Mouse (Mus musculus) thymus, postnatal 4 days (tissue): ENCODE measurements around the gene Abr.

Experiments used
- DNase-seq: peaks from one replicate; pipeline ENCODE4 v3.0.0; 2021

Gene Abr

DNA sequence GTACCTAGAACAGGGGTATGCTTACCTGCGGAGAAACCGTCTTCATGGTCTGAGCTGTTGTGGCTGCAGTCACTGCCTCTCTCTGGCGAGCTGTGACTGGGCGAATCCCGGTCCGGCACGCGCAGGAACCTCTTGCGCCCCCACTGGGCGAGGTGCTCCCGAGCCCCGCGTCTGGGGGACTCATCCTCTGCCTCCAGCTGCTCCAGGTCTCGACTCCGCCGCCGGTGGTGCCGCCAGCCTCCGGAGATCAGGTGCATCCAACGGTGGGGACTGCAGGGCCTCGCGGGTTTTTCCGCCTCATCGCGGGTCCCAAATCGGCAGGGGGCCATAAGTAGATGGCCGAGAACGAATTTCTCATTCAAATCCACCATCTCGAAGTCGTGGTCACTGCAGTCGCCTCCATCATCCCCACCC lies at the start of gene Abr:
Gene Abr, minus strand, starts transcription at position 163 of the 414 bp plus-strand sequence.
- DNase-seq: peak; percentile 60

DNA sequence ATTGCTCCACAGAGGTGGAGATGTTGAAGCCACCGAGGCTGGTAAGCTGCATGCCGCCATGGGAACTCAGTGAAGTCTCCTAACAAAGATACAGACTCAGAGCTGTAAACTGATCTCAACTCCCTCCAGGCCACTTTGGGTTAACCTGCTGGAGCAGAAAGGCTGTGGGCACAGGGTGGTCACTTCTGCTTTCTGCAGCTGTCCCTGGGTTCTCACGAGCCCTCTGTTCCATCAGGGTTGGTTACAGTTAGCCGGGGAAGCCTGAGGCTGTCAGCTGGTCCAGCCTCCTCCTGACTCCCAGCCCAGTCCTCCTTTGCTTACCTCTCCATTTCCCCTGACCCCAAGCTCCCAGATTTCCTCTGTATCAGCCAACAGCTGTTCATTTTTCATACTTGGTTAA lies 45.7 kb upstream of the Abr start:
- DNase-seq: no peak

DNA sequence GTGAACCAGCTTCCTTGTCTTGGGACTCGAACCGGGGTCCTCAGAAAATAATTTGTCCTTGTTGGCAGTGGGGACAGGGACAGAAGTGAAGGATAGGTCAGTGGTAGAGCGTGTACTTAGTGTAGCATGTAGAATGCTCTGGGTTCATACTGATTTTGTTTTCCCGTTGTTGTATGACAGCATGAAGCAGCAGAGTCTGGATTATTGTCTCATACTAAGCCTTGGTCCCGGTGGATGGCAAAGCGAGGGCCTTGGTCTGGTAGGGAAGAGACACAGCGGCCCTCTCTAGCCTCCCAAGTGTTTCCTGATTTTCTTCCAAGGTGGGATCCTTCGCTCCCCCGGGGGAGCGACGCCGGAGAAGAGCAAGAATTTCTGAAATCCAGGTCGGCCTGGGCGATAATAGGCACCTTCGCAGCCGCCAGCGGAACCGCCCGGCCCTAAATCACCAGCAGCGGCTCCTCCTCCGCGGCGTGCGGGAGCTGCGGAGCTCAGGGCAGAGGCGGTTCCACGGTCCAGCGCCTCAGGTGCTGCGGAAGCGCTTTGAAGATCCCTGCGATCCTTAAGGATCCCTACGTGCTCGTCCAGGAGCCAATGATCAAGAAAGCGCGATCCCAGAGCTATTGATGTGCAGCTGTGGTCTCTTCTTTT lies 44.0 kb upstream of the Abr start:
- DNase-seq: no peak

DNA sequence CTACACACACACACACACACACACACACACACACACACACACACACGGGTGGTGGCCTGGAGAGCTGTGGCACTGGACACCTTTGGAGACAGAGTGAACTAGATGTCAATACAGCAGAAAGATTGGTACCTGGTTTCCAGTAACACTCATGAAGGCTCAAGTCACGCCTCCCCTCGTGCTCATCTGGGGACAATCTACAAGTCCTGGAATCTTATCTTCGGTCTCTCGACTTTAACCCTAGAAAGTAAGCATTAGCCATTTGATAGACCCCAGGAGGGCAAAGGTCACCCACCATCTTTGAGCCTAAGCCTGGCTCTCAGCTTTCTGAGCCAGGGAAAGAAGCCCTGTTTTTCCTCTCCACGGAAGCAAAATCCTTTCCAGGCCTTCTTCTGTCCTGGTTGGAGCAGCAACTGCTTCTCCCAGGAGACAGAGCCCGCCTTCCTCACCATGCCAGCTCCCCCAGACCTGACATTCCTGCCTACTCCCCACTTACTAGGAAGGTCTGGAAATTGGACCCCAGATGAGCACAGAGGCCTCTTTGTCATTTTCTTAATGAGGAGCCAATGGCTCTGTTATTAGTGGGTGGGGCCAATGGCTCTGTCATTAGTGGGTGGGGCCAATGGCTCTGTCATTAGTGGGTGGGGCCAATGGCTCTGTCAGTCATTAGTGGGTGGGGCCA lies 39.8 kb upstream of the Abr start:
- DNase-seq: no peak

GRCm38 (mm10) chr11:76659138-76659930 lies 37.2 kb upstream of the Abr start:
- no peak for DNase-seq

DNA sequence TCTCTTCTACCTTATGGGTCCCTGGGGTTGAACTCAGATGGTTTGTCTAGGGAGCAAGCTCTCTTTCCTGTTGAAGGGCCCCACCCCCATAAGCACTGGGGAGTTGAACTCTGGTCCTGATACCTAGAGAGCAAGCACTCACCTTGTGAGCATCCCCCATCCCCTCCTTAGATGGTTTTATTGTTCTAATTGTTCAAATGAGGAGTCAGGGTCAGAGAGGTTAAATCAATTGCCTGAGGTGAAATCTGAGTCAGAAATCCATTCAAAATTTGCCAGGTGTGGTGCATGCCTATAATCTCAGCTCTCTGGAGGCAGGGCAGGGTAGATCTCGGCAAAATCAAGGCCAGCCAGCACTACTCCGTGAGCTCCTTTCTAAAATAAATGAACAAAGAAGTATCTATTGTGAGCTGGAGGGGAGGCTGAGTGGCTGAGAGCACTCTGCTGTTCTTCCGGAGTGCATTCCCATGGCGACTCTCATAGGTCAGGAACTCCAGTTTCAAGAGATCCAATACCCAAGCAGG lies 35.4 kb upstream of the Abr start:
- no peak for DNase-seq

GRCm38 (mm10) chr11:76655106-76655505 lies 33.0 kb upstream of the Abr start:
- DNase-seq: peak; percentile 54

DNA sequence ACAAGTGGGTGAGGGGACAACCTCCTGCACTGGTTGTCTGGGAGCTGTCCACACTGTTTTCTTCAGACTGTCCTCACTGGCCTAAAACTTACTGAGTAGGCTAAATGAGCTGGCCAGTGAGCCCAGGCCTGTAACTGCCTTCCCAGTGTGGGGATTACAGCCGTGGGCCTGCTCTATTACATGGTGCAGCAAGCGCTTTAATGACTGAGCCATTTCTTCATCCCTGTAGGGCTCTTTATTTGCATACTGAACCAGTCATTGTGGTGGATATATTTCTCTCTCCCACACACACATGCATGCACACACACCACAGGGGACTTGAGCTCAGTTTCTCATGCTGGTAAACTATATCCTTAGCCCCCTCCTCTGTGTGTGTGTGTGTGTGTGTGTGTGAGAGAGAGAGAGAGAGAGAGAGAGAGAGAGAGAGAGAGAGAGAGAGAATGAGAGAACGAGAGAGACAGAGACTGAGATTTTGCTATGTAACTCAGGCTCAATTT lies 30.8 kb upstream of the Abr start:
- DNase-seq: no peak

GRCm38 (mm10) chr11:76650862-76651560 lies 28.9 kb upstream of the Abr start:
- DNase-seq: no peak

- peak; percentile 87 for DNase-seq
Measured at GRCm38 (mm10) chr11:76647500-76647899, 25.4 kb upstream of the Abr start.

- DNase-seq: no peak
Measured at GRCm38 (mm10) chr11:76647062-76647461, 24.9 kb upstream of the Abr start.

DNA sequence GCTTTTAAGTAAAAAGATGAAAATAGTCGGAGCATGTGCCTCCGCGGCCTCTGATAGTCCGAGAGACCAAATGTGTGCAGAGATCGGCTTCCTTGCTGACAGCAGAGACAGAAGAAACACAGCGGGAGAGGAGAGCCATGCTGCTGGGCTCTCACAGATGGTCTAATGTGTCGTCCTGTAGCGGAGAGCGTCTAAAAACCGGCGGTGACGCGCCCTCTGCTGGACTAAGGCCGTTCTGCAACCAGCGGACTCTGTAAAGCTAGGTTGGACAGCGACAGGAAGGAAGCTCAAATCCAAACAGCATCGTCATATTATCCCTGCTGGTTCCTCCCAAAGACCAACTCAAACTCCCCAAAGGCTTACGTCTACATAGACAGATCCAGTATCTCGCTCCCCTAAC lies 23.8 kb upstream of the Abr start:
- peak; percentile 94 for DNase-seq

DNA sequence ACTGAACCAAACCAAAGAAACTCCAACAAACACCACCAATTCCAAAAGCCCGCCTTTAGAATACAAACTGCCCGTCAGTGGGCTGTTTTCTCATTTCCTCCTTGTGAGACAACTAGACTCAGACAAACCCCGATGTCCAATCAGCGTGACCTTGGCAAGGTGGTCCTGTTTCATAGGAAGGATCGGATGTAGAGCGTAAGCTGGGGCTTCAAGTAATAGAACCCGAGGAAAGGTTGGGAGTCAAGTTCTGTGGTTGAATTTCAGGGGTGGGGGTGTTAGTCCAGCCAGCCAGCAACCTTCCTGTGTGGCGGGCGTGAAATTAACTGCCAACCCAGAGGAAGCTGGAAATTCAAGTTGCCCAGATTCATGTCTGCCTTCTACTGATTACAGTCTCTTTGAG lies 22.9 kb upstream of the Abr start:
- no peak for DNase-seq

DNA sequence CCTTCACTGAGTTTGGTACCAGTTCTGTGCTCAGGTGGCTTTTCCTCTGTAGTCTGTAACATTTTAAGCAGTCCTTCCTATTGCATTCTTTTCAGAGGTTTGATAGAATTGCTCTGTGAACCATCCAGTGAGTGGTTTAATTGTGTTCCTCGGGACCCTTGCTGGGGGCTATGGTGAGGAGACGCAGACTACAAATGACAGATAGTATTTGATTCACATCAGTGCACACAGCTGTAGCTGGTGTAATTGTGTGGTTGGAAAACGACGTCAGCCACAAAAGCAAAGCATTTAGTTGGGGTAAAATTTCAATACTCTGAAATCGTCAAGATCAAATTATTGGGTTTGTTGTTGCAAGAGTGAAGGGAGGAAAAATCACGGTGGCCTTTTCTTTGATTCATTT lies 22.1 kb upstream of the Abr start:
- no peak for DNase-seq

GRCm38 (mm10) chr11:76640231-76640630 lies 18.1 kb upstream of the Abr start:
- DNase-seq: no peak

GRCm38 (mm10) chr11:76639269-76639985 lies 17.3 kb upstream of the Abr start:
- no peak for DNase-seq

DNA sequence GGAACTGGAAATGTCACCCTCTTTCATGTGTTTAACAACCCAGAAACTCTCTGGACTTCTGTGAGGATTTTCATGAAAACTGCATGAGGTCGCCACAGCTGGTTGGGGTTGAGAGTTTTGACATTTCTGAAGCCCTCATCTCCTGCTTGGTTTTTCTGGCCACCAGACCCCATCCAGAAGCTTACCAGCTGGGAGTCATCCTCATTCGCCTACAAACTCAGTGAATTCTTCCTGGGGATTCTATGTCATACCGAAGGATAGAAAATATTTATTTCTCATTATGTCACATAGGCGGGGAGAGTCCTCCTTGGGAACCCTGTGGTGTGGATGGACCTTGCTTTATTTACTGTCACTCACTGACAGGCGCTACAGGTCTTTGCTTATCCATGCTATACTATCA lies 8.4 kb upstream of the Abr start:
- DNase-seq: no peak

DNA sequence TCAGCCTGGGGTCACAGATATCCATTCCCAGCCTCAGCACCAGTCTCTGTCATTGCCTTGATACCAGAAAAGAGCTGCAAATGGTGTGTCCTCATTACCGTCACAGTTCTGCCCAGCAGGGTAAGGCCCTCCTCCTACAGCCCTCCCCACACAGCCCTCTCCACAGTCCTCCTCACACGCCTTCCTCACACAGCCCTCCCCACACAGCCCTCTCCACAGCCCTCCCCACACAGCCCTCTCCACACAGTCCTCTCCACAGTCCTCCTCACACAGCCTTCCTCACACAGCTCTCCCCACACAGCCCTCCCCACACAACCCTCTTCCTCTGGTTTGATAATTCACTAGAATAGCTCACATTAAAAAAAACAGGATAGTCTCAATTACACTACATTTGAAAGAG lies 7.9 kb upstream of the Abr start:
- DNase-seq: no peak

GRCm38 (mm10) chr11:76628613-76629012 lies 6.5 kb upstream of the Abr start:
- DNase-seq: no peak

DNA sequence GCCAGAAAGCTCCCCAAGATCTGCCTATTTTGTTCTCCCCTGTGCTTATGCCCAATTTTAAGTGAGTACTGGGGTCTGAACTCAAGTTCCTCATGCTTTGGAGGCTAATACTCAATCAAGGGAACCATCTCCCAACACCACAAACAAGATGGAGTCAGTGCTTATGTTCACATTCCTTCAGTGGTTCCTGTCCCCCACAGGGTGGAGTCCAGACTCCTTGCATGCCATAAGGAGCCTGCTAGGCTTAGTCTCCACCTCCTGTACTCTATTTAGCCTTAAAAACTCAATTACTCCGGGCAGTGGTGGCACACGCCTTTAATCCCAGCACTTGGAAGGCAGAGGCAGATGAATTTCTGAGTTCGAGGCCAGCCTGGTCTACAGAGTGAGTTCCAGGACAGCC lies 2.8 kb upstream of the Abr start:
- no peak for DNase-seq

GRCm38 (mm10) chr11:76624071-76624470 lies 2.0 kb upstream of the Abr start:
- DNase-seq: no peak
